Mouse (Mus musculus) adrenal gland, adult 18-20 months (tissue): ENCODE results near the gene Tmbim6. TPM values are rescaled to one million over a fixed set of nuclear protein-coding genes. Genes with fewer than 3 reads are reported as not detected.

Experiments used
- DNase-seq, 2 experiments: peaks; one replicate each; pipeline ENCODE4 v3.0.0; 2021 to 2022; ENCODE audit warnings: low spot score in 2 of 2
- total RNA-seq, 2 experiments: library from RNA; stranded (reverse); gene quantifications; 1 replicate in 1 of 2; 2 replicates in 1 of 2; pipeline ENCODE4 v1.2.3; 2021

The Tmbim6 gene
- total RNA-seq, 2 experiments from 2014 or later: 536 to 790 TPM

- DNase-seq: peak; percentile 78 to 82
Measured at GRCm38 (mm10) chr15:99416348-99416882, 23.7 kb downstream of the Tmbim6 start.

DNA sequence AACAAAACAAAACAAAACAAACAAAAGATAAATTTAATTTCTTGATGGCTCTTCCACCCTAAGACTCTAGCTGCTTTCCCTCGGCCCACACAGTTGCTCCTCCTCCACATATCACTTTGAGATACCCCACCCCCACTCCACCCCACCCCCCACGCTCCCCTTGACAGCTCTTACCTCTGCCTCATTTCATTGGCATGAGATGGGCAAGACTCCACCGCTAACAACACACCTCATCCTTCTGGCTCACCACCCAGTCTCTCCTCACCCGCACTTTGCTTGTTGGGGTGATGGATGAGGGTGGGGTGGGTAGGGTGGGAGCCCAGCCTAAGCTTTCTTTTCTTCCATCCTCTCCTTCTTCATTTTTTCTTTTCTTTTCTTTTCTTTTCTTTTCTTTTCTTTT, 24.3 kb downstream of the Tmbim6 start:
- DNase-seq: no peak

GRCm38 (mm10) chr15:99417692-99418271, 25.1 kb downstream of the Tmbim6 start:
- no peak for DNase-seq

DNA sequence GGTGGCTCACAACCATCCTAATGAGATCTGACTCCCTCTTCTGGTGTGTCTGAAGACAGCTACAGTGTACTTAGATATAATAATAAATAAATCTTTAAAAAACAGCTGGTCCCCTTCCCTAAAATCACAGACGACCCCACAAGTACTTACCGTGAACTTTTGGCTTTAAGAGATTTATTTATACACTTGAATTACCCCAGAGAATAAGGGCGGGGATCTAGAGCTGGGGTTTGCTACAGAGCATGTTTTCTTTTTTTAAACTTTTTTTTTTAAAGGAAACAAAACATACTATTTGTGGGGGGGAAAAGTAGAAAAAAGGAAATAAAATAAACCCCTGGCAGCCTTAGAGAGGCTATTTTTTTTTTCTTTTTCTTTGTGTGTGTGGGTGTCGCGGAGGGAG, 27.4 kb downstream of the Tmbim6 start:
- DNase-seq: no peak

GRCm38 (mm10) chr15:99420521-99421014, 27.9 kb downstream of the Tmbim6 start:
- peak in 1 of 2 experiments; percentile 47 for DNase-seq

GRCm38 (mm10) chr15:99421152-99421551, 28.5 kb downstream of the Tmbim6 start:
- DNase-seq: no peak

DNA sequence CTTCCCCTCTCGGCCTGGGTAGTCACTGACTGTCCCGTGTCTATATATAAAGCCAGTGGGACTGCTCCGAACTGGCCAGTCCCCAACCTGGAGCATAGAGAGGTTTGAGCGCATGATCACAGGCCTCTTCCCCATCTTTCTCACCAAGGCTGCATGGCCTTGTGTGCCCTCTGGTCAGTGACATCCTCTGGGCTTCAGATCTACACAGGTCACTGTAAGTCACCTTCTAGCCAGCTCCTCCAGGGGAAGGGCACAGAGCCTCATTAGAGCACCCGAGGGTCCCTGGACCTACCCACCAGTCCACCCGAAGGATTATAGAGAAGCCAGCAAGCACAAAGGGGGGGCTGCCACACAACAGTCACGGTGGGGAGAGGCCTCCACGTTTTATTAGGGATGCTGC, 29.0 kb downstream of the Tmbim6 start:
- DNase-seq: no peak

GRCm38 (mm10) chr15:99422551-99422950, 29.9 kb downstream of the Tmbim6 start:
- DNase-seq: no peak

DNA sequence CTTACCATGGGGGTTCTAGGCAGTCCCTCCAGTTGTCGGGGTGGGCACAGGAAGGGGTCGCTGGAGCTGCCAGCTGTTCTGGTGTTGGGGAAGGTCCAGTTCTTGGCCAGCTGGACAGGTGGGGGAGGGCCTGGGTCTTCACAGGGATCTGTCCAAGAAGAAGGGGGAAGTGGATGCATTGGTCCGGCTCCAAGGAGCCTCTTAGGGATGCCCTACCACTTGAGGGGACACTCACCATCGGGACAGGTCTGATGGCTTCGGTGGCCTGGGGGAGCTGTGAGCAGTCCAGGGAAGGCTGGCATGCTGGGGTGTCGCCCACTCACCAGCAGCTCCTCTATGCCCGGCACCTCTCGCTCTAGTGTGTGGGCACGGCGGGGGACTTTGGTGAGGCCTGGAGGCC, 30.4 kb downstream of the Tmbim6 start:
- no peak for DNase-seq

- no peak for DNase-seq
Measured at GRCm38 (mm10) chr15:99423884-99424283, 31.2 kb downstream of the Tmbim6 start.

- no peak for DNase-seq
Measured at GRCm38 (mm10) chr15:99430394-99430793, 37.7 kb downstream of the Tmbim6 start.

DNA sequence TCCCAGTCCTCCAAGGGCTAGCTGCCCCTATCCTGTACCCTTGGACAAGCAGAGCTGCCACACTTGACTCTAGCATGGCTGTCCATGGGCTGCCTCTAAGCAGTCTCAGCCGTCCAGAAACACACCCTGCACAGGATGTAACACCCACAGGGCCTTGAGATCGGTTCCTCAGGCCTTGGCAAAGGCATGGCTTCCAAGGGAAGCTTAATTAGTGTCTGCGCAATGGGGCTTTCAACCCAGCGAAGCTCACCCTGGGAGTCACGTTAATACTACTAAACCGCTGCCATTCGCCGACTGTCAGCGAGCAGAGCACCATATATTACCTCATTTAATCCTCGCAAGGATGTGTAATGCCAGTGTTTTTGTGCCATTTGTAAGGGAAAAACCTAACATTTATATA, 38.4 kb downstream of the Tmbim6 start:
- DNase-seq: no peak

- DNase-seq: no peak
Measured at GRCm38 (mm10) chr15:99431504-99431903, 38.8 kb downstream of the Tmbim6 start.

DNA sequence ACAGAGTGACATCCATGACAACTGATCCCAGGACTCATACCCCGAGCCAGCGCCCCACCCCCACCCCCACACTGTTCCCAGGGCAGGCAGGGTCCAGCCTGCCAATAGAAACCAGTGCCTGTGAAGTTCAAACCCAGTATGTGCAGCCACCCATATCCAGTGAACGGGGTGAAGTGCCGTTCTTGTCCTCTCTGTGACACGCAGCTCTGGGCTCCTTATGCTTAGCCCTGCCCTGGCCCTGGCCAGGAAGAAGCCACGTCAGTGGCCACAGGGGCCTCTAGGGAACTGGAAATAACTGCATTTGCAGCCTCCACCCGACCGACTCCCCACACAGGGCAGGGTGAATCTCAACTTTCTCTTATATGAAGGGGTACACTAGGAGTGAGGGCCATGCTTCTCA, 39.3 kb downstream of the Tmbim6 start:
- DNase-seq: no peak

DNA sequence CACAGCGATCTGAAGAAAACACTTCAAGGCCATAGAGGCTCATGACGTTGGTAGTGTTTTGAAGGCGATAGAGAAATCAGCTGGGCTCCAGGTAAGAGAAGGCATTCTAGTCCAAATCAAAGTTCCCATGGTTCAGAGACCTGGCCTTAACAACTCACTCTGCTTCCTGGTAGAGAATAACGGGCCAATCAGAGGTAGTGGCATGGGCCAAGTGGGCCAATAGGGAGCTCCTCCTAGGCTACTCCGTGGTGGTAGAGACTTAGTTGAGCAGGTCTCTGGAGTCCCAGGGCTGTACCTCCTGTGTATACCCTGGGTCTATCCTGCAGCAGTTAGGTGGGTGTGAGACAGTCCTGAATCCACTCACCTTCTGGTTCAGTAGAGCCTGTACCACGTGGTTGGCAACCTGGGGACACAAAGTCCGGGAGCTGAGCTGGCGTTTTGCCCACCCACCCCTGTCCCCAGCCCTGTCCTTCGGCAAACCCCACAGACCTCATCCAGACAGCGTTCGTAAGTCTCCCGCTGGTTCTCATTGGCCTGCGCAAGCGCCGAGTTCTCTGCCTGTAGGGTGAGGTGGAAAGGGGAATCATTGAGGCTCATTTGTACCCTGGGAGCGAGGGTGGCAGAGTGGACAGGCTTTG, 40.5 kb downstream of the Tmbim6 start:
- DNase-seq: no peak

DNA sequence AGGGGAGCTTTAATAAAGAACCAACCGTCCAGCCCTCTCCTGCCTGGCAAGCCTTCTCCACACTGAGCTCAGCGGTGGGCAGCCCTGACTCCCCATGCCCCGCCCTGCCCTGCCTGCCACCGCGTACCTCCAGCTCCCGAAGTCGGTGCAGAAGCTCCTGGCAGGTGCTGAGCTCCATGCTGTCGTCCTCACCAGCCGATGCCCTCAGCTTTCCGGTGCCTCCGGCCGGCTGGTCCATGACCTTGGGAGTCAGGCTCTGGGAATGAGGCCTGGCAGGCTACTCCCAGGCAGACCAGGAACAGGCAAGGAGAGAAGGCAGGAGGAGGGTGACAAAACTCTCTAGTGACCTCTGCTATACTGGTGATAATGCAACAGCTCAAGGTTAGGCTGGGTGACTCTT, 41.2 kb downstream of the Tmbim6 start:
- DNase-seq: peak in 1 of 2 experiments; percentile 53

- DNase-seq: no peak
Measured at GRCm38 (mm10) chr15:99438966-99439698, 46.5 kb downstream of the Tmbim6 start.

- no peak for DNase-seq
Measured at GRCm38 (mm10) chr15:99440112-99440815, 47.6 kb downstream of the Tmbim6 start.

DNA sequence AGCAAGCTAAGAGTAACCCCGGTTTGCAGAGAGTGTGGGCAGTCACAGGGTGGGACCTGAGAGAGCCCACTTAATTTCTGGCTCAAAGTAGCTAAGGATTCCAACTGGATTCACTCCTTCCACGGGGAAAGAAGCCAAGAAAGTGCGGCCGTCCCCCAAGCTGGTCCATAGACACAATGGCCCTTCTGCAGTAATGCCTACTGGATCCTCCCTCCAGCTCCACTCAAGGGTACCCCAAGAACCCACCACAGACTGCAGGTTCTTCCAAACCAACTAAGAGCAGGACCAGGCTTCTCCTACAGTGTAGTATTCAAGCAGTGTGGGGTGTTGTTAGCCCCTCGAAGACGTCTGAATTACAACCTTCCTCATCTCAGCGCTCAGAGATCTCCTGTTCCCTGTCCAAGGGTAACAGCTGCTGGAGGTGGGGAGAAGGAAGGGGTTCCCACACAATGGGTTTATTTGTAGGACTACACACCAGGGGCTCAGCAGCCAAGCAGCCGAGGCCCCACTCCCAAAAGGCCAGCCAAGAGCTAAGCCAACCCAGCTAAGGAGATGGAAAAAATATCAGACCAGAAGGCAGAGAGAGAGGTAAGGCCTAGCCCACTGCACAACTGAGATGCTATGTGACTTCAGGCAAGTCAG, 48.3 kb downstream of the Tmbim6 start:
- DNase-seq: no peak

DNA sequence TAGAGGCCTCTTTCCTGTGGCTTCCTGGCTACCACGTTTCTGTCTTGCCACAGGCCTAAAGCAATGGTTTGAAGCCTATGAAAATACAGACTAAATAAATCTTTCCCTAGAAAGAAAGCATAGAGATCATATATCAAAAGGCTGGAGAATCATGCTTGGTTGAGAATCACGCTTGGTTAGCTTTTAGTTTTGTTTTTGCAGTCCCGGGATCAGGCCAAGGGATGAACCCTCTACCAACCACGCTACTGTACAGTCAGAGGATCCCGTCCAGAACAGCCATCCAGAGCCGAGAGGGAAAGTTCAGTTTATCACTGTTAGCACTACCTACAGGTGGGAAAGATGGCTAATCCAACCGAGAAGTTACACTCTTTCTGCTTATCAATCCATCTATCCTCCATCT, 49.7 kb downstream of the Tmbim6 start:
- no peak for DNase-seq

GRCm38 (mm10) chr15:99445567-99445966, 52.9 kb downstream of the Tmbim6 start:
- no peak for DNase-seq
